Mouse (Mus musculus) T-helper 2 cell (primary cell): ENCODE data around the gene Homer2.

Experiments
- in situ Hi-C: fragments of 300-600 bp; cut with MboI, MseI; formaldehyde crosslinking; loops from one replicate; pipeline ENCODE4 v1.15.1; 2025; ENCODE audit warnings: high pct_unique_total_duplicates

The Homer2 gene

GRCm38 (mm10) chr7:81593387-81593786 lies 113.9 kb downstream of the Homer2 start:
- in situ Hi-C loops, result no loop called here

DNA sequence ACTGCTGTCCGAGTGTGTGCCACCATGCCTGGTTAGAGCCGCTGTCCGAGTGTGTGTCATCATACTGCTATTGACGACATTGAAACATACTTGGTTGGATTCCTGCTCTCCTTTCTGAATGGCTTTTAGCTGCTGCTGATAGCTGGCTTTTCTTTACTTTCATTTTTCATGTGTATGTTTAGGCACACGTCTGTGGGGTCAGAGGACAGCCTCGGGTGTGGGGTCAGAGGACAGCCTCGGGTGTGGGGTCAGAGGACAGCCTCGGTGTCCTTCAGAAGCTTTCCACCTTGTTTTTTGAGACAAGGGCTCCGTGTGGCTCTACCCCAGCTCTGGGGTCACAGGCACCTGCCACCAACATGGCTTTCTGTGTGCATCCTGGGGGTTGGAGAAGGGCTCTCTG lies 114.6 kb downstream of the Homer2 start:
- in situ Hi-C loops, result no loop called here

GRCm38 (mm10) chr7:81587238-81587637 lies 120.1 kb downstream of the Homer2 start:
- in situ Hi-C loops, result no loop called here

DNA sequence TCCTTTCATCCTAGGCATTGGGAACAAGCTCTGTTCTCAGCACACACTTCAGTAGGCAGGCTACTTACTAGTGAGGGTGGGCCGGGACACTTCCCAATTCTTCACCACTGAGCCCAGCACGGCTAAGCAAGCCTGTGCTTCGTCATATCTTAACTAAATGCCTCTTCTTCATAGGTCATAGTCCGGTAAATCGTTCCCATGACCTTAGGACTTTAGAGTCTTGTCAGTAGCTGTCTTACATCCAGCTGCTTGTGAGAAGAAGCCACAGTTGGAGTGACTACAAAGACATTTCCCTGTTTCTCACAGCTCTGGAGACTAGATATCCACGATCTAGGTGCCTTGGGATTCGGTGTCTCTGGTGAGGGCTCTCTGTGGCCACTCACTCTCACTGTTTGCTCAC lies 122.0 kb downstream of the Homer2 start:
- in situ Hi-C loops, result no loop called here

DNA sequence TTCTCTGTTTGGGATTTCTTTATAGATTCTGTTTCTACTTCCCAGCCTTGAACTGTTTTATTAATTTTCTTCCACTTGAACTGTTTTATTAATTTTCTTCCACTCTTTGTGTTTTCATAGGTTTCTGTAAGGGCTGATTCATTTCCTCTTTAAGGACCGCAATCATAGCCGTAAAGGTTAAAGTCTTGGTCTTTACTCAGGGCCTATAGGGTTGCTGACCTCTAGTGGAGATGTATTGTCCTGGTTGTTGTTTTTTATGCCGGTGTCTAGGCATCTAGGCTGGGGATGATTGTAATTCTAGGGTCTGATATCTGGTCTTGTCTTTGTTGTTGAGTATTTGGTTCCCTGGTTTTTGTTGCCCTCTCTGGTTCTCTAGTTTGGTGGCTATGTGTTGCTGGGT lies 123.8 kb downstream of the Homer2 start:
- in situ Hi-C loops, result no loop called here

DNA sequence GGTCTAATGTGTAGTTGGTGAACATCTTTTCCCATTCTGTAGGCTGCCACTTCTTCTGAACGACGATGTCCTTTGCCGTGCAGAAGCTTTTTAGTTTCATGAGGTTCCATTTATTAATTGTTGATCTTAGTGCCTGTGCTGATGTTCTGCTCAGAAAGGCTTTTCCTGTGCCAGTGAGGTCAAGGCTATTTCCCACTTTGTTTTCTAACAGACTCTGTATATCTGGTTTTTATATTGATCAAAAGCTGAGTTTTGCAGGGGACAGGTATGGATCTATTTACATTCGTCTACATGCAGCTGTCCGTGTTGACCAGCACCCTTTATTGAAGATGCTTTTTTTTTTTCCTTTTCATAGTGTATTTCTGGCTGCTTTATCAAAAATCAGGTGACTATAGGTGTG lies 128.0 kb downstream of the Homer2 start:
- in situ Hi-C loops, result no loop called here

DNA sequence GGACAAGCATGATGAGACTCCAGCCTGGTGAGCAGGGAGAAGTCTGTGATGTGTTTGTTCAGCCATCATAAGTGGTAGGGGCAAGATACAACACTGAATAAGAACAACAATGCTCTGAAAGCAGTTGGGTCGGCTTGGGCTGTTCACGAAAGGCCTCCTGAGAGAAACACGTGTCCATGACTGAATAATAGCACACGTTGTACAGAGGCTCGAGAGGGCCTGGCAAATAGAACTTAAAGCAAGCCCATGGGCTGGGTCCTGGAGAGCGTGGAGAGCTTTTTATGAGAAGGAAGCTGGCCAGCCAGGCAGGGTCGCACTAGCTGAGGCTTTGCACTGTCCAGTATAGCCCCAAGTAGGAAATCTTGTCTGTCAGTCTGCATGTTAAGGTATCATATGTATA lies 128.9 kb downstream of the Homer2 start:
- in situ Hi-C loops, result no loop called here

GRCm38 (mm10) chr7:81577872-81578271 lies 129.5 kb downstream of the Homer2 start:
- in situ Hi-C loops, result no loop called here

GRCm38 (mm10) chr7:81575606-81576005 lies 131.7 kb downstream of the Homer2 start:
- in situ Hi-C loops, result no loop called here

DNA sequence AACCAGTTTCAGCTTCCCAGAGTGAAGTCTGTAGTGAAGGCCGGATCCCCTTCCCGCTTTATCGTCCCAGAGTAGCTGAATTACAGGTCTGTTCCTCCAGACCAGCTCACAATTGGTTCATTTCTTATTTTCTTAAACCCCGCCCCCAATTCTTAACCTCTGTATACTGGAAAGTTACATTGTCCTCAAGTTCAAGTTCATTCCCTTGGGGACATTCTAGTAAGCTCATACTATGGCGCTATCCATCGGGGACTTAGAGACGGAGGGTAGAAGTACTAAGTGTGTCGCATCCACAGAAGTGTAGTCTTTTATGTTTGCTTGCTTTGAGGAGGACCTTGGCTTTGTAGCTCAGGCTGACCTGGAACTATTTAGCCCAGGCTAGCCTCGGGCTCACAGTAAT lies 133.5 kb downstream of the Homer2 start:
- in situ Hi-C loops, result no loop called here

- in situ Hi-C loops, result no loop called here
These were observed 133.9 kb downstream of the Homer2 start for GRCm38 (mm10) chr7:81573397-81573796.

DNA sequence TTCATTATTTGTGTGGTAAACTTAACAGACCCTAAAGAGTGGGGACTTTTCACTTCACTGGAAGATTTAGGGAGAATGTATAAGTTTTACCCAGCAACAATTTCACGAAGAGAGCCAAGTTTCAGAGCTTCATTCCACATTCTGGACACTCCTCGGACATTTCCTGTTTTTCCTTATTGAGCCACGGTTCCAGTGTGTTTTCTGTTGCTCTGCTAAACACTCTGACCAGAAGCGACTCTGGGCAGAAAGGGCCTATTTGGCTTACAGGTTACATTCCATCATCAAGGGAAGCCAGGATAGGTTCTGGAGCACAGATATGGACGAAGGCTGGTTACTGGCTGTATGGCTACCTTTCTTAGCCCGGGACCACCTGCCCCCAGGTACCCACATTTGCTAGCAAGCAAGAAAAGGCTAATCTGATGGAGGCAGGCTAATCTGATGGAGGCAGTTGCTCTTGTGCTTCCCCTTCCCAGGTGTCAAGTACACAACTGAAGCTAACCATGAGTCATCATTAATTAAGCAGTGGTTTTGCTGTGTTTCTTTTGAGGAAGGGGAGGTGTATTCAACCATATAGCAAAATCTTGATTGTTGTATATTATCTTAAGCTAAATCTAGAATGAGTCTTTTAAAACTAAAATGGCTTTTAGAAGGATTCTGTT lies 134.6 kb downstream of the Homer2 start:
- in situ Hi-C loops, result no loop called here

GRCm38 (mm10) chr7:81571941-81572441 lies 135.3 kb downstream of the Homer2 start:
- in situ Hi-C loops, result no loop called here

DNA sequence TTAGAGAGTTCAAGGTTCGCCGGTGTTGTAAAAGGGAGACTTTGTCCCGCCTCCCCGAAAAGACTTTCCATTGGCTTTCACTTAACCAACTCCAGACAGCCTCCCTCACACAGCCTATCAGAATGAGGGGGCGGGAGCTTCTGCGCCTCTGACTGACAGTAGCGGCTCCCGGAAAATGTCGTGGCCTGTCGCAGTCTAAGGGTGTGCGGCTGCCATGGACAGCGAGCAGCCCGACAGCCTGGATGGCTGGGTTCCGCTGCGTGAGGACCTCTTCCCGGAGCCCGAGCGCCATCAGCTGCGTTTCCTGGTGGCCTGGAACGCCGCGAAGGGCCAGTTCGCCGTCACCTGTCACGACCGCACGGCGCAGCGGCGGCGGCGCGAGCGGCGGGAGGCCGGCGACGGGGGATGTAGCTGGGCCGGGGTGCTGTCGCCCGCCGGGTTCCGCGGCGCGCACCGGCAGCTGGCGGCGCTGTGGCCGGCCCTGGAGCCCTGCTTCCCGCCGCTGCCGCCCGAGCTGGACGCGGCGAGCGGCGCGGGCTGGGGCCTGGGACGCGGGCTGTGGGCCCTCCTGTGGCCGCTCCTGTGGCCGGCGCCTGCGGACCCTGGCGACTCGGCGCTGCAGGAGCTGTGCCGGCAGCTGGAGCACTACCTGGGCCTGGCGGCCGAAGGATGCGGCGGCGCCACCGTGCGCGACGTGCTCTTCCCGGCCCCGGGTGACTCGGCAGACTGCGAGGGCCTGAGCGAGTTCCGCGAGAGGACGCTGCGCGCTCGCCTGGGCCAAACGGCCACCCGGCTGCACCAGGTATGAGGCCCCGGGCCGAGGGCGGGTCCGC lies 136.0 kb downstream of the Homer2 start, which contains the start of gene Whamm:
Gene Whamm, plus strand, starts transcription at position 159 of the 833 bp plus-strand sequence.
- in situ Hi-C loops, result no loop called here

- in situ Hi-C loops, result no loop called here
These were observed 136.6 kb downstream of the Homer2 start for GRCm38 (mm10) chr7:81570752-81571107.

GRCm38 (mm10) chr7:81570271-81570670 lies 137.1 kb downstream of the Homer2 start:
- in situ Hi-C loops, result no loop called here

DNA sequence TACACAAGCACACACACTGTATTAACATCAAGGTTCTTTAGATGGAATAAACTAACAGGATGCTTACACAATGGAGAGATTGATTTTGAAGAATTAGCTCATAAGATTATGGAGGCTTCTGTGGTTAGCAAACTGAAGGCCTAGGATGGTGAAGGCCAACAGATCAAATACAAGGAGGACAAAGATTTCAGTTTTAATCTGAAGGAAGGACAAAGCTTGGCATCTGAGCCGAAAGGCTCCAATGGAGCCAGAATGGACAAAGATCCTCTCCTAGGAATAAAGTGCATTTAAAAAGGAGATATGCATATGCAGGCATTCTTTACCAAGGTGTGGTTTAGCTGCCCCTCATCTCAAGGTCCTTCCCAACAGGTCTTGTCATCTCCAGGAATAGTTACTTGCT lies 137.5 kb downstream of the Homer2 start:
- in situ Hi-C loops, result no loop called here

GRCm38 (mm10) chr7:81567396-81567795 lies 139.9 kb downstream of the Homer2 start:
- in situ Hi-C loops, result no loop called here

DNA sequence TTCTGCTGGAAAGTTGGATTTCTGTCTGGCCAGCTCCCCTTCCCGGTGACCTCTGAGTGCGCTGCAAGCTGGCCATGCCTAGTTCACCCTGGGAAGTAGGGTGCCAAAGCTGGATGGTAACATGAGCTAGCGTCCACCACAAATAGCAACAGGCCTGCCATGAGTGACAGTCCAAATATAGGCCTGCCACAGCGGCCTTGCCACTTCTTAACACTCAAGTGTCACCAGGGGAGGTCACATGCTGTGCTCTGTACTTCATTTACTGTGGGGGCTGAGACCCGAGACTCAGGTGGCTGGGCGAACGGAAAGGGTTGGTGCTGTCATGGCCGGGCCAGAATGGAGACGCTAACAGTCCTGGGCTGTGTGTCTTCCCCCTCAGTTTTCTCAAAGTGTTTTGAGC lies 140.4 kb downstream of the Homer2 start, which contains the start of gene Fsd2:
Gene Fsd2, minus strand, starts transcription at position 53 of the 400 bp plus-strand sequence.
- in situ Hi-C loops, result no loop called here

DNA sequence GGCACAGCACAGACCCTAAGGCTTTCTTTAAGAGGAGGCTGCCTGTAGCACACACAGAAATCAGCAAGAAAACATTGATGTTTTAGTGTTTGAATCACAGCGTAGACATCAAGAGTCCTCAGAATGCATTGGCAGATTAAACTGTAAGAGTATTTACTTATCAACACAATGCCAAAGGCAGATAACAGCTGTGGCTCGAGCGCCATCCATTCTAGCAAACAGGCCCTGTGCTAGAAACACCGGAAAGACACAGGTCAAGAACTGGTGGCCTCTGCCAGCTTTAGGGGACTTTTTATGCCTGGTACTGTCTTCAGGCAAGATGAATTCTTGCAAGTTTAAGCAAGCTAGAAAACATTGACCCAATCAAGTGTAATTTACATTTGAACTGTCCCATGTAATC lies 141.0 kb downstream of the Homer2 start:
- in situ Hi-C loops, result no loop called here

GRCm38 (mm10) chr7:81565381-81566055 lies 141.8 kb downstream of the Homer2 start:
- in situ Hi-C loops, result no loop called here

- in situ Hi-C loops, result no loop called here
These were observed 142.6 kb downstream of the Homer2 start for GRCm38 (mm10) chr7:81564766-81565165.
